Mouse (Mus musculus) left cerebral cortex, postnatal 10 days (tissue): Measurements from ENCODE around the gene Uba52. TPM values are rescaled to one million over a fixed set of nuclear protein-coding genes. Genes with fewer than 3 reads are reported as not detected.

ENCODE experiments used
- DNase-seq, 2 experiments: peaks; one replicate each; pipeline ENCODE4 v3.0.0; 2021 to 2022; ENCODE audit warnings: low spot score in 2 of 2, mixed read lengths in 1 of 2; ENCODE audit errors: extremely low spot score in 1 of 2
- intact Hi-C: fragments of 180-260 bp; cut with DNase I; formaldehyde crosslinking; loops from one replicate; pipeline ENCODE4 v1.15.1; 2025
- total RNA-seq, 2 experiments: library from RNA; stranded (reverse); gene quantifications; 2 replicates each; pipeline ENCODE4 v1.2.3; 2021

Uba52 gene
- total RNA-seq, 2 experiments from 2014 or later: 991 to 1,007 TPM

DNA sequence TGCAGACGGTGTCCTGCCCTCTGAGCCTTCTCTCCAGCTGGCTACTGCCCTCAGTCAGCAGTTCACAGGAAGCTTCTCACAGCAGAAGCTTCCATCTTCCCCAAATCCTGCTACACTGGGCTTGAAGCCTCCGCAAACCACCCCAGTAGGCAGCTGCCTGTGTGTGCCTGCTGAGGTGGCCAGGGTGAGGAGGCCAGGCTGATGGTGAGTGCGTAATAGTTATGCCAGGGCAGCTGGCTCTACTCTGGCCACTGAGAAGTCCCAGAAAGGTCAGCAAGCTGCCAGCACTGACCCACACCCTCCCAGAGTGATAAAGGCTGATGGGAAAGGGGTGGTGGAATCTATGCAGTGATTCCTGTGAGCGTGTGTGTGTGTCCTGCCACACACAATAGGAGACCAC lies 44.3 kb downstream of the Uba52 start:
- intact Hi-C loops: no loop called here

DNA sequence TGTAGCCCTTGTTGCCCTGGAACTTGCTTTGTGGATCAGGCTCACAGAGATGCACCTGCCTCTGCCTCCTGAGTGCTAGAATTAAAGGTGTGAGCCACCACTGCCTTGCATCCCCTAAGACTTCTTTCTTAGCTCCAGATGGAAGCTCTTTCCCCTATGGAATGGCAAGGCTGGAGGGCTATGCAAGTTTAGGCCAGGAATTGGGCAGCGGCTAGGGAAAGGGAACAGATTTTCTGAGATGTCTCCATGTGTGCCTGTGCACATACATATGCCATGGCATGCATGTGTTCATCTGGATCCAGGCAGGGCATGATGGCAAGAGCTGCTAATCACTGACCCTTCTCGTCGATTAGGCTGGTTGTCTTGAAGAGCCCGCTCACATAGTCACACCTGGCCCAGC lies 44.9 kb downstream of the Uba52 start:
- intact Hi-C loops: no loop called here
- no peak for DNase-seq

More for the DNA sequence above, 44.3 kb downstream of the Uba52 start:
- DNase-seq: no peak

DNA sequence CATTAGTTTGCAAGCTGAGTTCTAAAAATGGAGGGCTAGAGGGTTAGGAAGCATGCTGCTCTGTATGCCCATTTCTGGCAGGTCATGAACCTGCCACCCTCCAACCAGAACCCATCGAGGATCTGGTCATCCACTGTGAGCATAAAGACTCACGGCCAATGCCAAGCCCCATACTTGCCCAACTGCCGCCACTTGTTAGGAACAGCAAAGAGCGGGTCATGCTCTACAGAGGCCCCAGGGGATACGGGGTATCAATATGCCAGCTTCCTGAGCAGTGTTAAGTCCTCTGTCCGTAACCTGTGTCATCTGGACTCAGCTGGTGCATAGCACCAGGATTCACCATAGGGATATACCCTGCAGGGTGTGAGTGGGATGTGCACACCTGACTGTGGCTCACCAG lies 46.4 kb downstream of the Uba52 start:
- DNase-seq: no peak
- intact Hi-C loops: no loop called here

DNA sequence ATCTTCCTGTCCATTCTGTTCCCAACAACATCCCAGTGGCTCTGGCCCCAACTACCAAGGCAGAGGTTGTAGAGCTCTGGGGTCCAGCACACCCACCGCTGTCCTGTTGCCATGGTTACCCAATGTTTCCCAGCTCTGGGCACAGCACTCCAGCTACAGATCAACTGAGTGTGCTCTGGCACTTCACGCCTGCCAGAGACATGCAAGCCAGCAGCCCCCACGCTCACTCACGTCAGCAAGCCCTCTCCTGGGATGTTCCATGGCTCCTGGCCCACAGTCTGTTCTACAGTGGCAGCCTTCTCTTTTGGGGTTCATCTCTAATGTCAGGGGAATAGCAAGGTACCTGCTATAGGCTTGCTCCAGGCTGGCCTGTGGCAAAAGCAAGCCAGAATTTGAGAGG lies 47.3 kb downstream of the Uba52 start:
- DNase-seq: peak in 1 of 2 experiments; percentile 53
- intact Hi-C loops: no loop called here

DNA sequence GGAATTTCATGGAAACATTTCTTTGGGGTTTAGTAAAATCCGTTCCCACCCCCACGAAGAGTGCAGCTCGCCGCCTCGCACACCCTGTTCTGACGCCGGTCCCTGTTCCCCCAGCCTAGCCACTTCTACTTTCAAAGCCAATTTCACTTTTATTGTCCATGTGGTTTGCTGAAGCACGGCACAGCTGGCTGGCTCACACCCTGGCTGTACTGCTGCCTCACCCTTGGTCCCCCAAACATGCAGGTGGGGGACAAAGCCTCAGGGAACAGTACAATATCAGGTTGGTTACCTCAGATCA lies 48.1 kb downstream of the Uba52 start:
- intact Hi-C loops: no loop called here
- DNase-seq: no peak

DNA sequence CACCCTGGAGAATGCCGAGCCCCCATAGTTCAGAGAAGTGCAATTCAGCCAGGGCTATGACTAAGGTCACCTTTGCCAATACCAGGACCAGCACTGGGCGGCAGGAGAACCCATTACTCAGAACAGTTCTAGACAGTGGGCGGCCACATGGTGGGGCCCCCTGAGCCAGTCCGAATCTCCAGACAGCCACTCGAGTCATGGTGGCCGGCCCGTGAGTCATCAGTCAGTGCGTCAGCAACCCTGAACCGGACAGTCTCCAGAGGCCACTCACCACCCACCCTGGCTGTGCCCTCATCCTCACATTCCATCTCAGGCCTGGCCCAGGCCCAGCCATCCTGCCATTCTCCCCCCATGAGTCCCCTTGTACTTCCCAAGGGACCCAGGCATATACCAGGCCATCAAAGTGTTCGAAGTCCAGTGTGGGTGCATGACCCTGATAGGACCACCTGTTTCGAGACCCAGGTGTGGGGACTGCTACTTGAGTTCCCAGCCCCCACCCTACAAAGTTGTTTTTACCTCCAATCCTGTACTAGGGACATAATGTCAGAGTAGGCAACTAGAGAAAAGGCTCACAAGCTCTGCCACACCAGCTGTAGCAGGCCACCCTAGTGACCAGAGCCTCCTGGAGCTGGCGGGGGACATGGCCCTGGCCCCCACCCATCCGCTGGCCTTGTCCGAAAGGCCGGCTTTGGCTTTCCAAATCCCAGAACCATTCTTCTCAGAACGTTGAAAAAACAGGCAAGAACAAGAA lies 48.7 kb downstream of the Uba52 start:
- intact Hi-C loops: no loop called here
- DNase-seq: no peak

DNA sequence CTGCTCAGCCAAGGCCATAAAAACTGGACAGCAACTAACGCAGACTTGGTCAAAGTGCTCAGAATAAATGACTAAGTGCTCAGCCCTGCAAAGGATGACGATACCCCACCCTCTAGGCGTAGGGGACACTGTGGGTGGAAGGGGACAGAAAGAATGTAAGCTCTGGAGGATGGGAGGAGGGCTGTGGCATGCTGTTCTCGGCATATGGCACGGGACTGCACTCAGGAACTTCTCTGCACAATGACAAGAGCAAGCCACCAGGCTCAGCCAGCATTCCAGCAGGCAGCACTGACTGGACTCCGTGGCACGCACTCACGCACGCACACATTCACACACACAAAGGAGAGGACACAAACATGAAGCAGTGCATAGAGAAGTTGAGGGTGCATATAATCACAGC lies 50.0 kb downstream of the Uba52 start:
- intact Hi-C loops: no loop called here
- no peak for DNase-seq

DNA sequence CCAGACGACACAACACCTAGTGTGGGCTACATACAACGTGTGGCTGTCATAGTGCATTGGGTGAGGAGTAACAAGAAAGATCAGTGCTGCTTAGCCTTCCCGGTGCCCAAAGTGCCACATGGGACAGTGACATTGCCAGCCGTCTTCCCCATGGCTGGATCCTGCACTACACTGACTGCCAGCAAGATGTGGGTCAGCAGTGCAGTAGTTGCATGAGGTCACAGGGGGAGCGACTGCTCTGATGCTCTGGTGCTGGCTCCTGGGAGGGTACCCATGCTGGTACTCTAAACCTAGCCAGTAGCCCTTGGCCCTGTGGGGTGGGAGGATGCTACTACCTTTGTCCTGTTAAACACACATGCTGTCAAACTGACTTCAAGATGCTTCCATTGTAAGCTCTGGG lies 50.4 kb downstream of the Uba52 start:
- intact Hi-C loops: no loop called here
- no peak for DNase-seq

DNA sequence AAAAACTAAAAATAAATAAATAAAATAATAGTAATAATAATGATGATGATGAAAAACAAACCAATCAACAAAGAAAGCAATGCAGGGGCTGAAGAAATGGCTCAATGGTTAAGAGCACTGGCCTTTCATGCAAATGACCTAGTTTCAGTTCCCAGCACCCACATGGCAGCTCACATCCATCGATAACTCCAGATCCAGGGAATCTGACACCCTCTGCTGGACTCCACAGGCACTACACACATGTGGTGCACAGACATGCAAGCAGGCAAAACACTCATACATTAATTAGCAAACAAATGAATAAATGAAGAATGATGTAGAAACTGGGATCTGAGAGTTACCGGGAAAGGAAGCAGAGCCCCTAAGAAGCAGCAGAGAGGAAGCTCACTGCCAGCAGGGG lies 51.0 kb downstream of the Uba52 start:
- no peak for DNase-seq
- intact Hi-C loops: no loop called here

DNA sequence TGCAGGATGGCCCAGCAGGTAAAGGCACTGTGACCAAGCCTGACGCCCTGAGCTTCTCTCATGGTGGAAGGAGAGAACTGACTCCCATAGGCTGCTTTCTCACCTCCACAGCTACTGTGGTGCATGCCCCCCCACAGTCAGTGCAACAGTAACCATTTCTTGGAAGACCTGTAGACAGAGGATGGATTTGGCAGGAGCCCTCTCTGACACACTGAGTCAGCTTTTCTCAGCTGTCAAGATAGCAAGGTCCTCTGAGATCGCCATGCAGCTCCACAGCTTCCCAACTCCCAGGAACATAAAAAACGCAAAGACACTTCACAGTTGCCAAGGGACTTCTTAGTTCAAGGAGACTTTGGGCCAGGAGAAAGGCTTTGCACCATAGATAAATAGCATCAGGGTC lies 52.1 kb downstream of the Uba52 start:
- DNase-seq: no peak
- intact Hi-C loops: no loop called here

Other genes with a start within 250 kb of the Uba52 start
- gene Homer3, start 228.0 kb downstream of the Uba52 start, total RNA-seq: 1 to 10 TPM; 7.9 to 9.4 TPM
- gene Ddx49, start 208.3 kb downstream of the Uba52 start, total RNA-seq: 10 to 100 TPM; 64.9 to 65.2 TPM
- gene Cope, start 208.3 kb downstream of the Uba52 start, total RNA-seq: 100 to 1,000 TPM; 124 to 134 TPM
- 10 to 100 TPM; 97.9 to 98.4 TPM for gene Cers1, start 195.0 kb downstream of the Uba52 start, total RNA-seq
- 10 to 100 TPM in 1 of 2 experiments, 1 to 10 TPM in 1; 6.6 to 13.0 TPM for gene Gdf1, start 181.0 kb downstream of the Uba52 start, total RNA-seq
- gene Upf1, start 157.5 kb downstream of the Uba52 start, total RNA-seq: 10 to 100 TPM; 46.9 to 48.1 TPM
- under 1 TPM in 1 of 2 experiments, not detected in 1; 0.14 TPM for gene Comp, start 137.2 kb downstream of the Uba52 start, total RNA-seq
- 100 to 1,000 TPM in 1 of 2 experiments, 10 to 100 TPM in 1; 98.8 to 105 TPM for gene Crtc1, start 71.2 kb downstream of the Uba52 start, total RNA-seq
- gene Klhl26, start 33.8 kb downstream of the Uba52 start, total RNA-seq: 10 to 100 TPM; 33.1 to 33.8 TPM
- gene Tmem59l, start 23.4 kb downstream of the Uba52 start, total RNA-seq: 100 to 1,000 TPM; 146 to 159 TPM
- gene Crlf1, start 17.6 kb downstream of the Uba52 start, total RNA-seq: 1 to 10 TPM; 7.0 to 9.5 TPM
- gene Rex1bd, start 4.0 kb downstream of the Uba52 start, total RNA-seq: 100 to 1,000 TPM in 1 of 2 experiments, 10 to 100 TPM in 1; 95.1 to 106 TPM
- 100 to 1,000 TPM; 361 to 375 TPM for gene Fkbp8, start 16.9 kb upstream of the Uba52 start, total RNA-seq
- 10 to 100 TPM; 37.5 to 41.2 TPM for gene Kxd1, start 17.2 kb upstream of the Uba52 start, total RNA-seq
- gene Ell, start 28.7 kb upstream of the Uba52 start, total RNA-seq: 10 to 100 TPM; 15.1 to 18.5 TPM
- gene Isyna1, start 83.6 kb upstream of the Uba52 start, total RNA-seq: 10 to 100 TPM; 46.6 to 53.2 TPM
- 100 to 1,000 TPM; 236 to 250 TPM for gene Ssbp4, start 98.1 kb upstream of the Uba52 start, total RNA-seq
- gene Lrrc25, start 105.4 kb upstream of the Uba52 start, total RNA-seq: 1 to 10 TPM in 1 of 2 experiments, under 1 TPM in 1; 0.94 to 1.1 TPM
- not detected for gene Gdf15, start 121.7 kb upstream of the Uba52 start, total RNA-seq
- 10 to 100 TPM; 11.5 to 15.9 TPM for gene Pgpep1, start 149.6 kb upstream of the Uba52 start, total RNA-seq
- gene Lsm4, start 162.4 kb upstream of the Uba52 start, total RNA-seq: 10 to 100 TPM; 68.2 to 80.4 TPM
- 100 to 1,000 TPM; 147 to 149 TPM for gene Jund, start 188.1 kb upstream of the Uba52 start, total RNA-seq
- gene Iqcn, start 192.7 kb upstream of the Uba52 start, total RNA-seq: under 1 TPM in 1 of 2 experiments, not detected in 1; 0.19 TPM
- not detected for gene Gm3336, start 207.7 kb upstream of the Uba52 start, total RNA-seq
- gene Pde4c, start 212.9 kb upstream of the Uba52 start, total RNA-seq: under 1 TPM; 0.49 to 0.61 TPM
- 100 to 1,000 TPM; 756 to 791 TPM for gene Rab3a, start 243.9 kb upstream of the Uba52 start, total RNA-seq